Mouse (Mus musculus) midbrain, embryonic 16.5 days (tissue): ENCODE data around the gene Ccnh. TPM values are rescaled to one million over a fixed set of nuclear protein-coding genes. Genes with fewer than 3 reads are reported as not detected.
"Not testable (repeated sequence)": the region's sequence is repeated elsewhere in the genome, so short reads cannot be mapped to it uniquely, and the experiment has no call there.

Experiments
- ATAC-seq: fragments of 200-750 bp; cut with Nextera tagmentation; 2 replicates; pipeline ENCODE4 v1.8.0; 2017; ENCODE audit warnings: moderate TSS enrichment
- H3K27ac ChIP-seq: fragments of 300-500 bp; sonication (generic); 2 replicates; pipeline ENCODE4 v1.5.1; 2014; ENCODE audit warnings: mild to moderate bottlenecking, low read length, mixed read lengths
- H3K27me3 ChIP-seq: fragments of 300-500 bp; sonication (generic); 2 replicates; pipeline ENCODE4 v1.6.1; 2014; ENCODE audit warnings: low read depth, low read length, mixed read lengths; ENCODE audit not compliant: control insufficient read depth, insufficient read depth
- H3K36me3 ChIP-seq: fragments of 300-500 bp; sonication (generic); 2 replicates; pipeline ENCODE4 v1.6.1; 2014; ENCODE audit warnings: mild to moderate bottlenecking, low read length, moderate library complexity, mixed read lengths; ENCODE audit not compliant: control insufficient read depth, insufficient read depth
- H3K4me1 ChIP-seq: fragments of 300-500 bp; sonication (generic); 2 replicates; pipeline ENCODE4 v1.6.1; 2014; ENCODE audit warnings: mild to moderate bottlenecking, low read length, mixed read lengths; ENCODE audit not compliant: control insufficient read depth, insufficient read depth
- H3K4me2 ChIP-seq: fragments of 300-500 bp; sonication (generic); 2 replicates; pipeline ENCODE4 v1.6.1; 2014; ENCODE audit warnings: mild to moderate bottlenecking, low read length, mixed read lengths
- H3K4me3 ChIP-seq: fragments of 300-500 bp; sonication (generic); 2 replicates; pipeline ENCODE4 v1.5.1; 2014; ENCODE audit warnings: low read depth, mild to moderate bottlenecking, low read length, moderate library complexity, mixed read lengths
- H3K9ac ChIP-seq: fragments of 300-500 bp; sonication (generic); 2 replicates; pipeline ENCODE4 v1.6.1; 2014; ENCODE audit warnings: low read depth, low read length, mixed read lengths
- H3K9me3 ChIP-seq: fragments of 300-500 bp; sonication (generic); replicated peaks from 2 replicates; pipeline ENCODE4 v1.6.1; 2014; ENCODE audit warnings: mild to moderate bottlenecking, low read length, mixed read lengths; ENCODE audit not compliant: control insufficient read depth, poor library complexity, severe bottlenecking
- WGBS: fragments of 180-500 bp; shearing (Covaris S2); extraction: QIAGEN DNeasy Blood & Tissue Kit; methylation state at CpG from one replicate; pipeline ENCODE4 v1.1.7; 2014; 5-methylcytosine and 5-hydroxymethylcytosine counted together
- polyA plus RNA-seq: library from polyadenylated mRNA; unstranded; fragments of >200 nt; fragmentation: Nextera tagmentation; extraction: Ambion mirVana; gene quantifications from 2 replicates; pipeline ENCODE4 v1.2.1, GENCODE M21; 2015

Gene Ccnh
- polyA plus RNA-seq, result 88.4 and 98.2 TPM in 2 replicates

- Histone ChIP-seq H3K36me3 (peaks cover 6% of the 10 kb centered on the region; the same call in 1 of the 2 replicates), H3K4me2 (peak within 1 kb of the TSS; percentile 89), H3K4me3 (peak within 1 kb of the TSS; percentile 83), H3K4me1 (peaks cover 11% of the 10 kb centered on the region), H3K9ac (peak within 1 kb of the TSS; percentile 93), H3K9me3 (no peaks in the 10 kb centered on the region), H3K27ac (peak within 1 kb of the TSS; percentile 90), H3K27me3 (no peaks in the 10 kb centered on the region)
- WGBS, result 2% methylated on average over 44 of the region's 44 CpGs
- peak; percentile 97 for ATAC-seq
Observed at GRCm38 (mm10) chr13:85188903-85189643, at the start of gene Ccnh. Gene Ccnh (plus strand): TSS chr13:85189408.

GRCm38 (mm10) chr13:85143361-85143760, 45.8 kb upstream of the Ccnh start:
- H3K4me1 ChIP-seq, H3K36me3 ChIP-seq, H3K27ac ChIP-seq, H3K27me3 ChIP-seq, H3K4me2 ChIP-seq, ATAC-seq, H3K4me3 ChIP-seq, H3K9ac ChIP-seq, H3K9me3 ChIP-seq: not testable (repeated sequence)
- 94% methylated on average over 16 of the region's 16 CpGs for WGBS

GRCm38 (mm10) chr13:85146471-85146870, 42.7 kb upstream of the Ccnh start:
- Histone ChIP-seq H3K4me1 (no peaks in the 10 kb centered on the region), H3K4me2 (no peak overlapping the region), H3K4me3 (no peak overlapping the region), H3K9me3 (no peaks in the 10 kb centered on the region), H3K27ac (no peak overlapping the region), H3K36me3 (no peaks in the 10 kb centered on the region), H3K27me3 (no peaks in the 10 kb centered on the region), H3K9ac (no peak overlapping the region)
- no peak for ATAC-seq

- Histone ChIP-seq H3K4me3 (no peak overlapping the region), H3K4me1 (no peaks in the 10 kb centered on the region), H3K27ac (no peak overlapping the region), H3K36me3 (no peaks in the 10 kb centered on the region), H3K9ac (no peak overlapping the region), H3K27me3 (no peaks in the 10 kb centered on the region), H3K4me2 (no peak overlapping the region), H3K9me3 (no peaks in the 10 kb centered on the region)
- no peak for ATAC-seq
- WGBS, result 59% methylated on average over 6 of the region's 6 CpGs
Observed at GRCm38 (mm10) chr13:85154746-85155145, 34.5 kb upstream of the Ccnh start.

- no peak overlapping the region for H3K27ac ChIP-seq
- no peak for ATAC-seq
- H3K9ac ChIP-seq, result no peak overlapping the region
- no peak overlapping the region for H3K4me3 ChIP-seq
- 77% methylated on average over 2 of the region's 2 CpGs for WGBS
- H3K36me3 ChIP-seq, result no peaks in the 10 kb centered on the region
- peaks cover 3% of the 10 kb centered on the region; the same call in 1 of the 2 replicates for H3K4me1 ChIP-seq
- no peak overlapping the region for H3K4me2 ChIP-seq
- no peaks in the 10 kb centered on the region for H3K9me3 ChIP-seq
- H3K27me3 ChIP-seq, result no peaks in the 10 kb centered on the region
Observed at GRCm38 (mm10) chr13:85159971-85160370, 29.2 kb upstream of the Ccnh start.

- peak overlapping the region; percentile 55 for H3K27ac ChIP-seq
- WGBS, result 32% methylated on average over 4 of the region's 4 CpGs
- H3K27me3 ChIP-seq, result no peaks in the 10 kb centered on the region
- no peak overlapping the region for H3K9ac ChIP-seq
- no peaks in the 10 kb centered on the region for H3K36me3 ChIP-seq
- H3K4me1 ChIP-seq, result peaks cover 3% of the 10 kb centered on the region; the same call in 1 of the 2 replicates
- peak; percentile 54; the same call in 1 of the 2 replicates for ATAC-seq
- H3K4me3 ChIP-seq, result peak overlapping the region; percentile 18
- H3K4me2 ChIP-seq, result peak overlapping the region; percentile 49
- H3K9me3 ChIP-seq, result no peaks in the 10 kb centered on the region
Observed at GRCm38 (mm10) chr13:85164512-85165124, 24.6 kb upstream of the Ccnh start.

GRCm38 (mm10) chr13:85189644-85190121, 475 bp downstream of the Ccnh start:
- 3% methylated on average over 17 of the region's 17 CpGs for WGBS
- no peaks in the 10 kb centered on the region for H3K27me3 ChIP-seq

GRCm38 (mm10) chr13:85191253-85191652, 2.0 kb downstream of the Ccnh start:
- Histone ChIP-seq H3K36me3 (peaks cover 6% of the 10 kb centered on the region; the same call in 1 of the 2 replicates), H3K27me3 (no peaks in the 10 kb centered on the region), H3K4me1 (peaks cover 11% of the 10 kb centered on the region), H3K4me2 (no peak overlapping the region), H3K4me3 (no peak overlapping the region), H3K9me3 (no peaks in the 10 kb centered on the region), H3K9ac (no peak overlapping the region), H3K27ac (no peak overlapping the region)
- 94% methylated on average over 2 of the region's 2 CpGs for WGBS
- no peak for ATAC-seq

More at GRCm38 (mm10) chr13:85189644-85190121, 475 bp downstream of the Ccnh start:
- Histone ChIP-seq H3K27ac (peak overlapping the region; percentile 90), H3K4me2 (peak overlapping the region; percentile 89), H3K4me1 (peaks cover 11% of the 10 kb centered on the region), H3K9ac (peak overlapping the region; percentile 93), H3K4me3 (peak overlapping the region; percentile 83), H3K36me3 (peaks cover 6% of the 10 kb centered on the region; the same call in 1 of the 2 replicates), H3K9me3 (no peaks in the 10 kb centered on the region)
- ATAC-seq, result peak; percentile 91

- Histone ChIP-seq H3K27me3 (no peaks in the 10 kb centered on the region), H3K4me3 (no peak overlapping the region), H3K9ac (no peak overlapping the region), H3K4me1 (no peaks in the 10 kb centered on the region), H3K4me2 (no peak overlapping the region), H3K36me3 (peaks cover 15% of the 10 kb centered on the region; the same call in 1 of the 2 replicates), H3K27ac (no peak overlapping the region), H3K9me3 (no peaks in the 10 kb centered on the region)
- 69% methylated on average over 2 of the region's 2 CpGs for WGBS
- no peak; the same call in 1 of the 2 replicates for ATAC-seq
Observed at GRCm38 (mm10) chr13:85207493-85207892, 18.3 kb downstream of the Ccnh start.
